Mouse (Mus musculus) lung, postnatal 25 days (tissue): ENCODE results near the gene Fgfr1op2.
"Not testable (repeated sequence)": the region's sequence is repeated elsewhere in the genome, so short reads cannot be mapped to it uniquely, and the experiment has no call there.

Experiments used
- DNase-seq: peaks from one replicate; pipeline ENCODE4 v3.0.0; 2022; ENCODE audit warnings: low spot score

Gene Fgfr1op2

DNA sequence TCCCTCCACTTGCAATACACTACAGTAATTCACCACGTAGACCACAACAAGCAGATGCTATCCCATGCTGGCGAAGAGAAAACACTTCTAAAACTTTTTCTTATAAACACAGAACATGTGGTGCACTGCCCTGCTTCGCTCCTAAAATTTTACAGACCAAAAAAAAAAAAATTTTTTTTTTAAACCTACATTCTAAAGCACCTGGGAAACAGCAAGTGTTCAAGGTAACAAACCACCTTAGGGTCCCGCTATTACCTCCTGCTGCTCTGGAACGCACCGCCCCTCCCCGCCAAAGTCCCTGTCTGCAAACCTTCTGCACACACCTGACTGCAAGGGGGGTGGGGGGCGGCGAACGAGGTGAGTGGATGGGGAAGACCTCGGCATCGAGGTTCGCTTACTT lies at the start of gene Fgfr1op2:
Fgfr1op2 (plus strand) TSS at position 301 of the 400 bp plus-strand sequence.
- DNase-seq, result no peak

DNA sequence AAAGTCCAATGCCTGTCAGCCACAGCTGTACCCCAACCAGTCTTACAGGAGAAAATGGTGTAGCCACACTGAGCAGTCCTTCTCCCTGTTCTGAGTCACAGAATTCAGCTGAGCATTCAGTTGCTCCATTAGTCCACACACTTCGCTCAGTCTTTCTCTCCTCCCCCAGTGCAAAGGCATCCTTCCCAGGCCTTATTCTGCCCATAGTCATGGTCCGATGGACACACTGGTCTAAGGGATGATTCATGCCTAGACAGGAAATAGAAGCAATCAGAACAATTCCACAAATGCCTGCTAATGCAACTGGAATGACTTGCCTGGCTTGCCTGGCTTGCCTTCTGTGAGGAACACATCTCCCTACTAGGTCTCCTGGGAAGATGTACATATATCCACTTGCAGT lies 49.5 kb upstream of the Fgfr1op2 start:
- DNase-seq, result no peak

DNA sequence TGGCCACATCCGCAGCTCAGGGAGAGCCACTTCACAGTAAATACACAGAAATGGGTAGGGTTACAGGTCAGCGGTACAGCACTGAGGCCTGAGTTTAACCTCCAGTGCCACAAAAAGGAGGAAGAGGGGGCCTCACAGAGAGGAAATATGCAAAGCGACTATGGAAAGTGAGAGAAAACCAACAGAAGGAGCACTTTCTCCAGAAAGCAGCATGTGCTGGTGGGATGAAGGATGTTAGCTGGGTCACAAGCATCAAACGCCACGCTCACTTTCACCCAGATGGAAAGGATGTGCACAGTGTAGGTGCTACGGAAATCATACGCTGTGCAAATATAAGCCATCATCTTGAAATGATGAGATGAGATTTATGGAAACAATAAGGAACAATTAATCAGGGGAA lies 46.6 kb upstream of the Fgfr1op2 start:
- no peak for DNase-seq

DNA sequence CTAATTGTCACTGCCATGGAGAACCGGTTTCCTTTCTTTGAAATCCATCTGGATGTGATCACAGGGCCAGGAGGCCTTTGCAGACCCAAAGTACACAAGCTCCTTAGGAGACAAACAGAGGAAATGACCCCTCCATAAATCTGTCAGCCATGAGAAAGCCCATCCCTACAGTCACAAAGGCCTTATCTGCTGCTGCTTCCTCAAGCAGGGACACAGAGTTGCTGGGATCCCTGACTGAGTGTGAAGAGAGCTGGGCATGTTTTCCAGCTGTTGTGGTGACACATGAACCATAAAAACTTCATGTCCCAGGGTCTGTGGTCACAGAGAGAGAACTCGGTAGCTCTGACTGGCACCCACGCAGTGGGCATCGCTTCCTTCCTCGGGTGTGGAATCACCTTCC lies 46.2 kb upstream of the Fgfr1op2 start:
- peak; percentile 81 for DNase-seq

DNA sequence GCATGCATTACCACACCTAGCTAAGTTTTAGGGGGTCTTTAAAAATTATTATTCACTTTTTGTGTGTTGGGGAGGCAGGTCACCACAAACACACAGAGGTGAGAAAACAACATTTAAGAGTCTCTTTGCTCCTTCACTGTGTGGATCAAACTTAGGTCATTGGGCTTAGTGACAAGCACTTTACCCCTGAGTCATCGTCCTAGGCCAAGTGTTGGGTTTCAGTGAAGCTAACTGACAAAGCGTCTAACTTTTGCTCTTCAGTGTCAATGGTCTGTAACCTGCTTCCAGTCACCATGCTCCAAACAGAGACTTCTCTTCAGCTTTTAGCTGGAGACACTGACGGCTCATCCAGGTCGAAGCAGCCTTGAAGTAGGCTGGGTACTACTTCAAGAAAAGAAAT lies 43.9 kb upstream of the Fgfr1op2 start:
- no peak for DNase-seq

- no peak for DNase-seq
These were observed 41.5 kb upstream of the Fgfr1op2 start for GRCm38 (mm10) chr6:146535501-146535900.

- DNase-seq, result no peak
These were observed 39.9 kb upstream of the Fgfr1op2 start for GRCm38 (mm10) chr6:146537111-146537510.

DNA sequence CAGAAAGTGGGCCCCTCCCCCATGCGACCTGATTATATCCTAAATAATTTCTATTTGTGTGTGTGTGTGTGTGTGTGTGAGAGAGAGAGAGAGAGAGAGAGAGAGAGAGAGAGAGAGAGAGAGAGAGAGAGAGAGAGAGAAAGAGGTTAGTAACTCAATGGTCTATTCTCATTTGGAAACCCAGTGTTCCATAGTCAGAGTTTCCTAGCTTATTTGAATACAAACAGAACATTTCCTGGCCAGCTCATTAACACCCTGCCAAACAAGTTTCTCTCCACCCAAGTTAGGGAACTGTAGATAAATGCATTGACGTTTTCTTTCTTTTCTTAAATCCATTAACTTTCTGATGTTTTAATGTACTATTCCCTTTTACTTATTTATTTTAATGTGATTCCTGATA lies 38.9 kb upstream of the Fgfr1op2 start:
- no peak for DNase-seq

DNA sequence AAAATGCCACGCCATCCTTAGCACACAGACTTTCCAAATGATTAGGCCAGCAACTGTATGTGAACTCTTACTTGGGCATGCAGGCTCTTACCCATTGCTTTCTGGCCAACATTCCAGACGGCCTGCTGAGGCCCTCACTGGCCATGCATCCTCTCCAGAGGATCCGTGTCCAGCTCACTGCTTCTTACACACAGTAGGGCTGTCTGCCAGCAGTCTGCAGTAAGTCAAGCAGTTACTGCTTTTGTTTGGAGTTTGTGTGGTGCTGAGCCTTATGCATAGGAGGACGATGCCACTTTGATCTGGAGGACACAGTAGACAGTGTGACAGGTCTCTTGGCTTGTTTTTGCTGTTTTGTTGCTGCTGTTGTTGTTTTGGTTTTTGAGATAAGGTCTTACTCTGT lies 38.3 kb upstream of the Fgfr1op2 start:
- DNase-seq, result no peak

DNA sequence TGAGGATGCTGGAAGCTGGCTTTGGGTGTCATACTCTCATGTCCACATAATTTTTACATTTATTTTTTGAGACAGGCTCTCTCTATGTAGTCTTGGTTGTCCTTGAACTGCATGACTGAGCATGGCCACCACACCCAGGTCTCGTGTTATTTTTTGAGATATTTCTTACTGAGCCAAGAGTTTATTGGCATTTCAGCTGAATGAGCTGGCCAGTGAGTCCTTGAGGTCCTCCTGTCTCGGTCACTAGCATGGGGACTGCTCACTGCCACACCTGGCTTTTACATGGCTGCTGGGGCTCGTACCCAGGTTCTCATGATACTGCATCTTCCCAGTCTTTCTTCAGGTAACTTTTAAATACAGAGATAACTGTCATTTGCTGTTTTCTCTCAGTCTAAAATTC lies 36.6 kb upstream of the Fgfr1op2 start:
- DNase-seq, result no peak

DNA sequence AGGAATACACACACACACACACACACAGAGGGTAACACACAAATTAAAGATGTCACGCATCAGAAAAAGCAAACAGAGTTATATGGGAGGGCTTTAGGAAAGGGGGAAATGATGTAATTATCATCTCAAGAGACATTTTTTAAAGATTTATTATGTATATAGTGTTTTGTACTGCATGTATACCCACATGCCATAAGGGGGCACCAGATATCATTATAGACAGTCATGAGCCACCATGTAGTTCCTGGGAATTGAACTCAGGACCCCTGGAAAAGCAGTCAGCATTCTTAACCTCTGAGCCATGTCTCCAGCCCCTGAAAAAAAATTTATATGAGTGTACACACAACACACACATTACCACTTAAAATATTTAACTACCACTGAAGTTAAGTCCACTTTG lies 32.4 kb upstream of the Fgfr1op2 start:
- DNase-seq, result no peak

- peak; percentile 12 for DNase-seq
These were observed 31.6 kb upstream of the Fgfr1op2 start for GRCm38 (mm10) chr6:146545289-146545865.

GRCm38 (mm10) chr6:146550421-146550820 lies 26.6 kb upstream of the Fgfr1op2 start:
- peak; percentile 44 for DNase-seq

- DNase-seq, result no peak
These were observed 25.7 kb upstream of the Fgfr1op2 start for GRCm38 (mm10) chr6:146551326-146551725.

GRCm38 (mm10) chr6:146562461-146562860 lies 14.5 kb upstream of the Fgfr1op2 start:
- not testable (repeated sequence) for DNase-seq

DNA sequence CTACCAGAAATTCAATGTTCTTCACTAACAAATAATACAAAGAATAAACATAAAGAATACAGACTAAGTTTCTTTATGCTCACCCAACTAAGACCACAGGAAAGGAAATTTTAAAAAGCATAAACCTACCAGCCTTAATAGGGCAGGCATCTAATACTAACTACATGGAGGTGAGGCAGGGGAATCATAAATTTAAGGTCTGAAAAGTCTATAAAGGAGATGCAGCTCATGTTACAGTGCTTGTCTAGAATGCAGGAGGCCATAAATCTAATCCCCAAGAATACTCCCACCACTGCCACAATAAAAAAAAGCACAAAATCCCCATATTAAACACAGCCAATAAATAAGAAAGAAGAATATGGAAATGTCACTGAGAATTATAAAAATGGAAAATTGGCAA lies 4.9 kb upstream of the Fgfr1op2 start:
- DNase-seq, result no peak

DNA sequence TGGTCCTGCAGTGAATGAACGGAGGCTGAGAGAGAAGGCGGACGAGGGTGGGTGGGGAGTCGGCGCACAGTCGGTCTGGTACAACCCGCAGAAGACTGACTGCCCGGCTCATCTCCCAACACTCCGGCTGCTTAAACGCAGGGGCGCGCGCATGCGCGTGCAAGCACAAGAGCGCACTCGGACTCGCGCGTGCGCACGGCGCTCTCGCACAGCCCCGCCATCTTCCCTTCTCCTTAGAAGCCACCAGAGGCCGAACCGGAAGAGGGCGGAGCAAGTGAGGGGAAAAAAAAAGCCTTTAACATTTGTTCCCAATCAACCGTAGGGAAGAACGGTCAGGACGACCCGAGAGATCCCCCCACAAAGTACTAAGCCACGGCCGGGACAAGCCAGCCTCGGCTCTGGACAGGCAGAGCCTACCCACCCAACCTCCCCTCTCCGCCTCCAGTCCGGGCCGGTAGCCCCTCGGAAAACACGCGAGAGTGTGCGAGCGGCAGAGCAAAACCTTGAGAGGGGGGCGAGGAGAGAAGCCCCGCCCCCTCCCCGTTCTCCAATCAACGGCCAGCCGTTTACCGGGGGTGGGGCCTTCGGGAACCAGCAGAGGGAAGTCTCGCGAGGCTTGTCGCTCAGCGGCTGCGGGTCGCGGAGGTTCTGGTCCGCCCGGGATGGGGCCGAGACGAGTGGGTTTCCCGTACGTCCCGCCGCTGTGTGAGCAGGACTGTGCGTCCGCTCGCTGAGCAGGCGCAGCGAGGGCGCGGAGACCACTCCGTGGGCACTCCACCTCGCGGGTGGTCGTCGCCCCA lies 507 bp downstream of the Fgfr1op2 start, which contains the start of gene Ints13:
Ints13 (minus strand) TSS at position 526 of the 800 bp plus-strand sequence.
- peak; percentile 98 for DNase-seq

DNA sequence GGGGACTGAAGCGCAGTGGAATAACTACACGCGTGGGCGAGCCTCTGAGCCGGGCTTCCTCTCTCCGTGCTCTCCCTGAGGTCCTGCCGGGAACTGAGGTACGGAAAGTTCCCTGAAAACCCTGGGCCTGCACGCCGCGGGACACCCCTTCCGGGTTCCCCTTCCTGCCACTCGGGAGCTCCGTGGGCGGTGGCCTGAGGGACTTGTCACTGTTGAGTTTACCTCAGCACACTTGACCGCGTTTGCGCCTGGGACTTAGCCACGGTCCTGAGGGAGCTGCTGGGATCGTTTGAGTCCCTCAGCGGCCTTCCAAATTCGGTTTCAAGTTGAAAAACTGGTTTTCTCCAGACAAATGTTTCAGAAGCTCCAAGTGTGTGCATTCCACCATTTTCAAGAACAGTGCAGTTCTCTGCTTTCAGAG lies 1.1 kb downstream of the Fgfr1op2 start:
- DNase-seq, result peak; percentile 85

DNA sequence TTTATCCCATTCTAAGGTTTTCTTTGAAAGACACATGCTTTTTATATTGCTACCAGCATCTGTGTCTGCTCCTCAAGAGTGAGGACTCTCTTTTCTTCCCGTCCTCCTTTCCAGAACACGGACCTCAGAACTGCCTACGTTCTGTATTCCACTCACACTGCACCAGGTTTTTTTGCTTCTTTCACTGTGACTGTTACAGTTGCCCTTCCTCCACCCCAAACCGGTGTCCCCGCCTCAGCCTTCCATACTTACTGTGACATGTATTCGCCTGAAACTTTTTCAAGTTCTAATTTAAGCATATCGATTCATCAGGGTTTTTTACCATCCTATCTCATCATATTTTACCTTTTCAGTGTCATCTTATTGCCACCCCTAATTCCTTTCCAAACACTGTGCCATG lies 1.6 kb downstream of the Fgfr1op2 start:
- peak; percentile 4 for DNase-seq

DNA sequence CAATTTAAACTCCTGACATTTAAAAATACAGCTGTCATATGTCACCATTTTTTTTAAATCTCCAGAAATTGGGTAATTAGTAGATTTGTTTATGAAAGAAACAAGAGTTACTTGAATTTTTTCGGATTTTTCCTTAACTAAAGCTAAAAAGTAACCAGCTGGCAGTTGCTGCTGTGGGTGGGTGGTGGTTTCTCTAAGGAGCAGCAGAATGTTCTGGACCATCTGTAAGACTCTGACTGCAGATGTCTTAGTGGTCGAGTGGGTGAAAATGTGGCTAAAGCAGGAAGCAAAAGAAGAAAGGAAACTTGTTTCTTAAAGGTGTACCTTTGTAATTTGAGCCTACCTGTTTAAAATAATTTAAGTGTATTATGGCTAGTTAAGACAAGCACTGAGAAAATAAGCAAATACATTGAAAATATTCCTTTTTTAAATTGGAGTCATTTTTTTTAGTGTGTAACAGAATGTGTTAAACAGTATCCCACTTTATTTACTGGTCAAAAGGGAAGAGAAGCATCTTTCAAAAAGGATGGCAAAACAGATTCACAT lies 3.5 kb downstream of the Fgfr1op2 start:
- no peak for DNase-seq

GRCm38 (mm10) chr6:146583366-146584046 lies 6.5 kb downstream of the Fgfr1op2 start:
- no peak for DNase-seq

DNA sequence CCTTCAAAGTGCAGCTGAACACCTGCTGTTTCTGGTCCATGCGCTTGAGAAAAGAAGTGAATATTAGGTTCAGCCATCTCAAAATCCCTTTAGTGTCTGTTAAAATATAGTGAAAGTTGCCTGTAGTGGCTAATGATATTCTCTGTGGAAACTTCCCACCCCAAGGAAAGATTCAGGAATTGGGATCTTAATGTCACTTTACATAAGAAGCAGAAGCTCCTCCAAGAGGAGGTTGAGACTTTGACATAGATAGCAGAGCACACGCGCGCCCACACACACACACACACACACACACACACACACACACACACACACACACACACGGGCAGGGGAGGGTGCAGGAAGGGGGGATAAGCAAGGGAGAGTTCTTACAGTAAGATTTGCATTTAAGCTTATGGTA lies 8.1 kb downstream of the Fgfr1op2 start:
- DNase-seq, result no peak

- no peak for DNase-seq
These were observed 25.6 kb downstream of the Fgfr1op2 start for GRCm38 (mm10) chr6:146602601-146603000.
